Mouse (Mus musculus) cortical plate, adult 2 months (tissue): Measurements from ENCODE around the gene Tnfrsf13c. TPM values are rescaled to one million over a fixed set of nuclear protein-coding genes. Genes with fewer than 3 reads are reported as not detected.
"Not testable (repeated sequence)": the region's sequence is repeated elsewhere in the genome, so short reads cannot be mapped to it uniquely, and the experiment has no call there.

ENCODE experiments used
- H3K27ac ChIP-seq: fragments of 200-500 bp; 2 replicates; pipeline ENCODE4 v1.5.1; 2012; ENCODE audit warnings: low read length, control low read depth, inconsistent platforms; ENCODE audit not compliant: insufficient read depth
- H3K4me1 ChIP-seq: fragments of 200-500 bp; 2 replicates; pipeline ENCODE4 v1.6.1; 2011; ENCODE audit warnings: low read length; ENCODE audit not compliant: control insufficient read depth, insufficient read depth
- H3K4me3 ChIP-seq: fragments of 200-500 bp; 2 replicates; pipeline ENCODE4 v1.5.1; 2011; ENCODE audit warnings: mild to moderate bottlenecking, low read length, control low read depth; ENCODE audit not compliant: insufficient read depth
- CTCF ChIP-seq: fragments of 200-500 bp; IDR thresholded peaks from 2 replicates; pipeline ENCODE4 v1.5.1; 2011; ENCODE audit warnings: mild to moderate bottlenecking, control low read depth, low read length; ENCODE audit not compliant: insufficient read depth; ENCODE audit errors: extremely low read depth
- POLR2A ChIP-seq: fragments of 200-500 bp; IDR thresholded peaks from 2 replicates; pipeline ENCODE4 v1.6.1; 2011; ENCODE audit warnings: mild to moderate bottlenecking, low read length, control low read depth; ENCODE audit not compliant: insufficient read depth; ENCODE audit errors: extremely low read depth
- polyA plus RNA-seq: library from polyadenylated mRNA; depleted of rRNA; stranded (reverse); fragments of >200 nt; gene quantifications from 2 replicates; pipeline ENCODE4 v1.2.3, GENCODE M21; 2012

The Tnfrsf13c gene
- polyA plus RNA-seq, 1 experiment = 0.48 TPM

DNA sequence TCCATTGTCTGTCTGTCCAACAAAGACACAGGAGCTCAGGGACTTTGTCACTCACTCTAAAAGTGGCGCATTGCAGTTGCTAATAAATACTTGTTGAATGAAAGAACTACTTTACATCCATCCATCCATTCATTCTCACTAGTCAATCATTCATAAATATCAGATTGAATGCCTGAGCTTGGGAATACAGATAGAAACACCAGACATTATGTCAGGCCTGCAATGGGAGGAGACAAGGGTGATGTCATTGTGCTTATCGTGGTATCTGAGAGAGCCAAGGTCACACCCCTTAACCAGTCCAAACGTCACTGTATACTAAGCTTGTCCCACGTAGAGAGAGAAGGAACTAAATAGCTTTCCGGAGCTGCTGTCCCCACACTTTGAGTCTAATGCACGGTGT, 27.9 kb upstream of the Tnfrsf13c start, which contains the start of gene 1500009C09Rik:
TSS of gene 1500009C09Rik (plus strand) at position 301 of the 400 bp plus-strand sequence.
- Histone ChIP-seq H3K27ac (no peak within 1 kb of the TSS), H3K4me1 (peaks cover 3% of the 10 kb centered on the region; the same call in 1 of the 2 replicates), H3K4me3 (no peak within 1 kb of the TSS)
- TF ChIP-seq POLR2A = no peak

- H3K4me3 ChIP-seq = no peak overlapping the region
- TF ChIP-seq POLR2A = no peak
- TF ChIP-seq CTCF = 0 out of 2 replicates have a peak, but pooled peaks have one; percentile 7
- H3K4me1 ChIP-seq = peaks cover 3% of the 10 kb centered on the region; the same call in 1 of the 2 replicates
- H3K27ac ChIP-seq = no peak overlapping the region
These were observed 27.4 kb upstream of the Tnfrsf13c start for GRCm38 (mm10) chr15:82251579-82251978.

DNA sequence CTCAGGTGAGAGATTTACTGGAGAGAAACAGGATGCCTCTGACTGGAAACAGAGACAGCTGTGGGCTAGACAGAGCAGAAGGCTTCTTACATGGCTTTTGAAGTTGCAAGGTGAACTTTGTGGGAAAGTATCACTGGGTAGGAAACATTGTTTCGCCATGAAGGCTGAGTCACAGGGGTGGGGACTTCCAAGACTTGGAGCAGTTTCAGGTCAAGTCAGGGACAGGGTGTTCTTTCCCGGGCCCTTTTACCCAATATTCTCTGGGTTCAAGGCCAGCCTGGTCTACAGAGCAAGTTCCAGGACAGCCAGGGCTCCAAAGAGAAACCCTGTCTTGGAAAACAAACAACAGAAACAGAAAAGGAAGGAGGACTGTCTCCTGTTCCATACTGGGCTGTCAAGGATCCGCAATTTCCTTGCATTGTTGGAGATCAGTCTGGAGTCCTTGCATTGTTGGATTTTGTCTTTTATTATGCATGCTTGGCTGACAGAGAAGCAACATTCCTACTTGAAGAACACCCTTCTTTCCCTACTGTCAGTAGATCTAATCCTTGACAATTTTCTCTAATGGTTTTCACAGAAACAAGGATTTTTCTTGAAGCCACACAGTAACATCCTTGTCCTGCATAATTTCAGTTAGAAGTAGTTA, 23.1 kb upstream of the Tnfrsf13c start:
- H3K4me1 ChIP-seq = no peaks in the 10 kb centered on the region
- no peak overlapping the region for H3K4me3 ChIP-seq
- H3K27ac ChIP-seq = no peak overlapping the region
- TF ChIP-seq POLR2A (no peak), CTCF (no peak)

GRCm38 (mm10) chr15:82244805-82245161, 20.6 kb upstream of the Tnfrsf13c start:
- peak overlapping the region; percentile 70; the same call in 1 of the 2 replicates for H3K4me3 ChIP-seq
- not testable (repeated sequence) for H3K4me1 ChIP-seq, H3K27ac ChIP-seq

- Histone ChIP-seq H3K27ac (no peak within 1 kb of the TSS), H3K4me1 (no peaks in the 10 kb centered on the region), H3K4me3 (peak within 1 kb of the TSS; percentile 70)
- TF ChIP-seq CTCF (no peak), POLR2A (no peak)
These were observed 20.1 kb upstream of the Tnfrsf13c start, which contains the start of gene Cenpm for GRCm38 (mm10) chr15:82244115-82244804. Cenpm (minus strand) TSS chr15:82244748.

GRCm38 (mm10) chr15:82243742-82244114, 19.6 kb upstream of the Tnfrsf13c start:
- TF ChIP-seq POLR2A = no peak
- no peak for TF ChIP-seq CTCF
- Histone ChIP-seq H3K4me3 (peak overlapping the region; percentile 70), H3K27ac (no peak overlapping the region), H3K4me1 (no peaks in the 10 kb centered on the region)

- Histone ChIP-seq H3K4me3 (peak overlapping the region; percentile 70; the same call in 1 of the 2 replicates), H3K4me1 (no peaks in the 10 kb centered on the region)
- TF ChIP-seq CTCF (no peak), POLR2A (no peak)
These were observed 19.1 kb upstream of the Tnfrsf13c start for GRCm38 (mm10) chr15:82243311-82243710.

DNA sequence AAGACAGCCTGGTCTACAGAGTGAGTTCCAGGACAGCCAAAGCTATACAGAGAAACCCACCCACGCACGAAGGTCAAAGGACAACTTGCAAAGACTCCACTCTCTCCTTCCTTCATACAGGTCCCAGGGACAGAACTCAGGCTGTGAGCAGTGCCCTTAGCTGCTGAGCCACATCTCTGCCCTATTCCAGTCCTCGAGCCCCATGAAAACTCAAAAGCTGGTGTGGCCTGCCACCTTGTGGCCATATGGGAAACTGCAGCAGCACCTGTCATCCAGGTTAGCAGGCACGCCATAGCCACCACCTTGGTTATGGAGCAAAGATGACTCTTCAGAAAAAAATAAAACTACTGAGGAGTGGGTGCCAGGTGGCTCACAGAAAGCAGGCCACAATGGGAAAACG, 12.4 kb upstream of the Tnfrsf13c start:
- Histone ChIP-seq H3K4me1 (no peaks in the 10 kb centered on the region), H3K4me3 (no peak overlapping the region), H3K27ac (no peak overlapping the region)
- no peak for TF ChIP-seq POLR2A
- peak; percentile 98 for TF ChIP-seq CTCF

More at GRCm38 (mm10) chr15:82243311-82243710, 19.1 kb upstream of the Tnfrsf13c start:
- H3K27ac ChIP-seq = no peak overlapping the region

DNA sequence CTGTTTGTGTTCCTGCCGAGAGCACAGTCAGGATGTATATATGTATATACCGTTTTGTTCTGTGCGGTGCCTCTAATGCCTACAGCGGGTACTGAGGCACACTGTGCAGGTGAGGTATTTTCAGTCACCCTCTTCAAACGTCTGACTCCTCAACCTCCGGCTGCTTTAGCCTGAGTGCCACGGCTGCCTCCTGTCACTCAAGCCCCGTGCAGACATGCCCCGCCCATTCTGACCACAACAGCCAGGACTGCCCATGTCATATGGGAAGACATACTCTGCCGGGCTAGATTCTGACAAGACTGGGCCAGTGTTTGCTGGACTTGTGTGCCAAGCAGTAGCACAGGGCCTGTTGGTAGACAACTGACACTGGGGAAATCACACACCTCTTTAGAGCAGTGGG, 11.5 kb upstream of the Tnfrsf13c start:
- Histone ChIP-seq H3K27ac (no peak overlapping the region), H3K4me1 (no peaks in the 10 kb centered on the region), H3K4me3 (no peak overlapping the region)
- no peak for TF ChIP-seq CTCF

DNA sequence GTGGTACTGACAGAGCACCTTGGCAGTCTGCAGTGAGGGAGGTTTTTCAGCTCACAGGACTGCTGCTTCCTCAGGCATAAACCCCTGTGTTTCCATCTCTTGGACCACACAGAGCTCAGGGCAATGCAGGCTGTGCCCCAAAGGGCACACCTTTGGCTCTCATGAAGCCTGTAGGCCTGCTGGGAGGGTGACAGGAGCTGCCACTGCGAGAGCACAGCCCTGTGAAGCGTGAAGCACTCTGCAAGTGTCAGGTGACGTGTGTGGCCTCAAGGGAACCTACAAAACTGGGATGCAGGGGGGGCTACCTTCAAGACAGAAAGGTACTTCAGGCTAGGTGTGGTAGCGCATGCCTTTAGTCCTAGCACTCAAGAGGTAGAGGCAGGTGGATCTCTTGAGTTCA, 8.5 kb upstream of the Tnfrsf13c start:
- no peak overlapping the region for H3K27ac ChIP-seq
- H3K4me1 ChIP-seq = no peaks in the 10 kb centered on the region
- no peak for TF ChIP-seq POLR2A
- no peak for TF ChIP-seq CTCF

More for the DNA sequence above, 8.5 kb upstream of the Tnfrsf13c start:
- no peak overlapping the region for H3K4me3 ChIP-seq
